Mouse (Mus musculus) ovary, postnatal 14 days (tissue): ENCODE results near the gene Scai.
"Not testable (repeated sequence)": the region's sequence is repeated elsewhere in the genome, so short reads cannot be mapped to it uniquely, and the experiment has no call there.

ENCODE experiments used
- DNase-seq: peaks from one replicate; pipeline ENCODE4 v3.0.0; 2022; ENCODE audit warnings: low spot score

Gene Scai

GRCm38 (mm10) chr2:39129526-39130326 is 60.8 kb downstream of the Scai start:
- no peak for DNase-seq

DNA sequence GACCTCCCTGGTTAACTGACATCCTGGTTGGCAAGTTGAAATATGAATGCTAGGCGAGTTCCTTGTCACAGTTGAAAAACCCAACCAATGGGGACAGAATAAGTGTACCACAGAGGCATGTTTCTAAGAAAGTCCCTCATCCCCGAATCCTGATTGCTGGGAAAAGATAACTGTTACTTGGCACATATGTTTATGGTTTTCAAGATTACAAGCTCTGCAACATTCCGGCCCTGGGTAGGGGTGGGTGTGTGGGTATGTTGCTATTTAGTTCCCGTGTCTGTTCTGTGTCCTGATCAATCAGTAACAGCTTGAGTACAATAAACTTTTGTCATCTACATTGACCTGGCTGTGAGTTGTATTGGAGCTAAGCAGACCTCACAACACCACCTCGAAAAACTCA is 66.4 kb downstream of the Scai start:
- no peak for DNase-seq

DNA sequence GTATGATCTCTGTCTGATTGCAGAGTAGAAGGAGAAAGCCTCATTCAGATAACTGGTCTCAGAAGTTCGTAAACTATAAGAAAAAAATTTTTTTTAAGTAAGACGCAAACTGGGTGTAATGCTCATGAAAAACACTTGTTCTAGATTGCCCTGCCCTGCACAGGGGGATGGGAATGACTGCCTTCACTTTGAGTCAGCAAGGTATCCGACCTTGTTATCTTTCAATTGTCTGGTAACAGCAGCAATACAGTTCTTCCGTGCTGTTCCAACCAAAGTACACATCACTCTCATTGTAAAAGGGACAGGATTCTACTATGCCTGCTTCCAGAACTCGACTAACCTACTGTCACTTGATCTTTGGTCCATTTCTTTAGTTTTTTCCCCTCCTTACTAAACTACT is 69.4 kb downstream of the Scai start:
- no peak for DNase-seq

GRCm38 (mm10) chr2:39116583-39116982 is 74.0 kb downstream of the Scai start:
- no peak for DNase-seq

DNA sequence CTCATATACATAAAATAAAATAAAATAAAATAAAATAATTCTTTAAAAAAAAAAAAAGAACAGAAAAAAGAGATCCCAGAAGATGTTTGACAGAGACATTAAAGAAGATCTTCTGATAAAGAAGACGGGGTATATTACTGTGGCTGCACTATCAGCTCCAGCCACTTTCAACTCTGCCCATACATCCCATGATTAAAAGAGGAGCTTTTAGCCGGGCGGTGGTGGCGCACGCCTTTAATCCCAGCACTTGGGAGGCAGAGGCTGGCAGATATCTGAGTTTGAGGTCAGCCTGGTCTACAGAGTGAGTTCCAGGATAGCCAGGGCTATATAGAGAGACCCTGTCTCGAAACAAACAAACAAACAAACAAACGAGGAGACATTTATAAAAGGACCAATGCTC is 76.4 kb downstream of the Scai start:
- DNase-seq = no peak

- DNase-seq = no peak
These were observed 80.0 kb downstream of the Scai start for GRCm38 (mm10) chr2:39110514-39110913.

- not testable (repeated sequence) for DNase-seq
These were observed 80.8 kb downstream of the Scai start for GRCm38 (mm10) chr2:39109712-39110111.

DNA sequence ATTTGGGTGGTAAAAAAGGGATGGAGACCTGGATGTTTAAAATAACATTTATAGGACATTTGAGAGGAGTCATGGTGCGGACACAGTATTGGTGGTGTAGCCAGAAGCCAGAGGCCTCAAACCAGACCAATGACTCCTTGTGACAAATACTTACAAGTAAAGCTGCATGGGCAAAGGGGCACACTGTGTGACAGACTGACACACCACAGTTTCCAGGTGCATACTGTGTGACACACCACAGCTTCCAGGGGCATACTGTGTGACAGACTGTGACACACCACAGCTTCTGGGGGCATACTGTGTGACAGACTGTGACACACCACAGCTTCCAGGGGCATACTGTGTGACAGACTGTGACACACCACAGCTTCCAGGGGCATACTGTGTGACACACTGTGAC is 90.6 kb downstream of the Scai start:
- DNase-seq = not testable (repeated sequence)

GRCm38 (mm10) chr2:39097993-39098392 is 92.5 kb downstream of the Scai start:
- DNase-seq = no peak

GRCm38 (mm10) chr2:39091966-39092365 is 98.6 kb downstream of the Scai start:
- no peak for DNase-seq

GRCm38 (mm10) chr2:39082706-39083105 is 107.8 kb downstream of the Scai start:
- no peak for DNase-seq

- DNase-seq = no peak
These were observed 119.9 kb downstream of the Scai start for GRCm38 (mm10) chr2:39070666-39071065.

- no peak for DNase-seq
These were observed 121.4 kb downstream of the Scai start for GRCm38 (mm10) chr2:39069096-39069495.

GRCm38 (mm10) chr2:39065400-39065987 is 125.0 kb downstream of the Scai start, which contains the start of gene Golga1:
Gene Golga1 (minus strand): TSS chr2:39065541.
- peak; percentile 78 for DNase-seq

- DNase-seq = no peak
These were observed 125.7 kb downstream of the Scai start for GRCm38 (mm10) chr2:39064687-39065399.

GRCm38 (mm10) chr2:39048515-39048914 is 142.0 kb downstream of the Scai start:
- no peak for DNase-seq

- no peak for DNase-seq
These were observed 150.3 kb downstream of the Scai start for GRCm38 (mm10) chr2:39040215-39040614.

- no peak for DNase-seq
These were observed 158.9 kb downstream of the Scai start for GRCm38 (mm10) chr2:39031611-39032010.

- no peak for DNase-seq
These were observed 170.5 kb downstream of the Scai start for GRCm38 (mm10) chr2:39020004-39020403.

GRCm38 (mm10) chr2:39016581-39016980 is 174.0 kb downstream of the Scai start:
- no peak for DNase-seq
